Mouse (Mus musculus): Measurements from ENCODE around the gene Ugdh. TPM values are rescaled to one million over a fixed set of nuclear protein-coding genes. Genes with fewer than 3 reads are reported as not detected.
"Not testable (repeated sequence)": the region's sequence is repeated elsewhere in the genome, so short reads cannot be mapped to it uniquely, and the experiment has no call there.

Ugdh gene
- 89.6 TPM for polyA plus RNA-seq (2012; fragmentation: generic; extraction: Trizol)
- long read RNA-seq, experiment 1, transcript Ugdh-201 (12 exons, 2,550 nt) = major isoform, 231 of 289 reads
- long read RNA-seq, experiment 1, partial matches to known transcripts = 30 of 289 reads
- long read RNA-seq, experiment 1, other reads (novel, unspliced or antisense) = 28 of 289 reads
- long read RNA-seq, experiment 2, transcript Ugdh-201 (12 exons, 2,550 nt) = major isoform, 2,676 of 2,877 reads
- long read RNA-seq, experiment 2, partial matches to known transcripts = 33 of 2,877 reads
- long read RNA-seq, experiment 2, other reads (novel, unspliced or antisense) = 168 of 2,877 reads

DNA sequence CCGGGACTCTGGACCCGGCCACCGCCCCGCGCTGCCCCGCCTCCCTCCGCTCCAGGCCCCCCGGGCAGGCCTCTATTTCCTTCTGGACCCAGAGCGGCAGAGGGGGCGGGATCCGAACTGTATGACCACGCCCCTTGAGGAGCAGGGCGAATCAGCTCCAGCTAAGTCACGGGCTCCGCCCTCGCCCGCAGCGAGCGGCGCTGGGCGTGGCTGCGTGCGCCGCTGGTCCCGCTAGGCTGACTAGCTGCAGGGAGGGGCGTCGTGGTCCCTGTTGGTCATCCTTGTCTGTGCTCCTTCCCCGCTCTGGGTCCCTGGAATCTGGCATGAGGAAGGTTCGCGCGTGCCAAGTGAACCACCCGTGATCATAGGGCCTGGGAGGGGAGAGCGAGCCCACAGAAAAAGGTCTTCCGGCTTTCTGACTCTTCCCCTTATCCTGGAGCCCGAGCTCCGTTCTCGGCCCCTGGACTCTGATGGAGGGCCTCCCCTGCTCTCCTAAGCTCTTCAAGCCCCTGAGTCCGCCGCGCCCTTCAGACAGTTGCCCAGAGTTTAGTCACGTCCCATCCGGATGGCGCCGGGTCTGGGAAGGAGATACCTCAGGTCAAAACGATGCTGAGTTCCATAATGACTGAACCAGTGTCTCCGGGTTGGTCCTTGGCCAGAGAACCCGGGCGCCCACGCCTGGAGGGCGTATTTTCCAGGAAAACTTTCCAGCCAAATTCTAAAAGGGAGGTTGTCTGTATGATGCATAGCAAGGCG, at the start of gene Ugdh:
TSS of gene Ugdh (minus strand) at position 144 of the 756 bp plus-strand sequence.
- Histone ChIP-seq H3K27me3 (ENCODE audit: control insufficient read depth, insufficient read depth, insufficient read length) (no peaks in the 10 kb centered on the region), H3K36me3 (ENCODE audit: control insufficient read depth, insufficient read depth) (peaks cover 18% of the 10 kb centered on the region), H3K79me3 (ENCODE audit: low read depth) (peaks cover 38% of the 10 kb centered on the region), H3K79me2 (ENCODE audit: control insufficient read depth, insufficient read depth) (peaks cover 46% of the 10 kb centered on the region), H3K4me3 (ENCODE audit: insufficient read depth, poor library complexity, severe bottlenecking) (peak within 1 kb of the TSS; percentile 68), H3ac (ENCODE audit: control insufficient read depth, insufficient read length, low read depth) (peak within 1 kb of the TSS; percentile 79)
- TF ChIP-seq MAX (IDR thresholded peaks at IDR 0.05) (peak; percentile 17), MYOD1 (IDR thresholded peaks at IDR 0.05; ENCODE audit: control insufficient read depth, insufficient read length, low read depth) (no peak), USF1 (IDR thresholded peaks at IDR 0.05; ENCODE audit: low read depth) (no peak), FOSL1 (IDR thresholded peaks at IDR 0.05; ENCODE audit: insufficient read depth, low read length, poor library complexity, severe bottlenecking) (no peak), MYOG (IDR thresholded peaks at IDR 0.05; ENCODE audit: control insufficient read depth, extremely low read depth, insufficient read length) (no peak), CTCF (IDR thresholded peaks at IDR 0.05; ENCODE audit: control insufficient read depth, insufficient read depth, insufficient read length) (no peak)

DNA sequence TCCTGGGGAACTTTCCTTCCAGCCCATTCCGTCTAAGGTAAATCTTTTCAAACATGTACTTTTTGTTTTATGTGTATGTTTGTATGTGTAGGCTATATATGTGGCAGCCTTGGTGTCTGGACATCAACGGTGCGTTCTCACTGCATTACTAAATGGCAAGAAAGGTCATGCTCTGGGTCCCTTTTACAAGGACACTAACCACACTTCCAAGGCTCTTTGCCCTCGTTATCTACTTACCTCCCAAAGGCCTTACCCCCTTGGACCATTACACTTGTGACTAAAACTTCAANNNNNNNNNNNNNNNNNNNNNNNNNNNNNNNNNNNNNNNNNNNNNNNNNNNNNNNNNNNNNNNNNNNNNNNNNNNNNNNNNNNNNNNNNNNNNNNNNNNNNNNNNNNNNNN, 47.2 kb upstream of the Ugdh start:
- H3K79me2 ChIP-seq (ENCODE audit: control insufficient read depth, insufficient read depth) = peaks cover 33% of the 10 kb centered on the region
- TF ChIP-seq MYOD1 (IDR thresholded peaks at IDR 0.05; ENCODE audit: control insufficient read depth, insufficient read length, low read depth) (no peak), CEBPB (IDR thresholded peaks at IDR 0.05; ENCODE audit: low read depth) (no peak), FOSL1 (IDR thresholded peaks at IDR 0.05; ENCODE audit: insufficient read depth, low read length, poor library complexity, severe bottlenecking) (no peak), USF1 (IDR thresholded peaks at IDR 0.05; ENCODE audit: low read depth) (no peak), MAX (IDR thresholded peaks at IDR 0.05) (no peak), CTCF (IDR thresholded peaks at IDR 0.05; ENCODE audit: control insufficient read depth, insufficient read depth, insufficient read length) (no peak), MYOG (IDR thresholded peaks at IDR 0.05; ENCODE audit: control insufficient read depth, extremely low read depth, insufficient read length) (no peak)

DNA sequence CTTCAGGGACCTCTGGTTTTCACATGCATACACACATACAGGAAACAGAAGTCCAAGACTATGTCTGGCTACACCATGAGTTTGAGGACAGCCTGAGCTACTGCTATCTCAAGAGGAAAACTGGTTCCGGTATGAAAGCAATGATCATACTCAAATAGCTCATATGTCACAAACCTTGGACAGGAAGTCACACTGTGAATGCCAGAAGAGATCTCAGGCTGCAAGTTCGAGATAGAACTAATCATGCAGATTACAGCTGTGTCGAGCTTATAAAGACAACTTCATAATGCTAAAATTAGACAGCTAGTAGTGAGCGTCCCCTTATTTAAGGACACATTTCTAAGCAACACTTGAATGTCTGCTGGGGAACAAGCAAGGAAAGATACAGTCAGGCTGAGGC, 44.8 kb upstream of the Ugdh start:
- Histone ChIP-seq H3K4me3 (ENCODE audit: insufficient read depth, poor library complexity, severe bottlenecking) (no peak overlapping the region), H3K27me3 (ENCODE audit: control insufficient read depth, insufficient read depth, insufficient read length) (no peaks in the 10 kb centered on the region), H3ac (ENCODE audit: control insufficient read depth, insufficient read length, low read depth) (no peak overlapping the region), H3K36me3 (ENCODE audit: control insufficient read depth, insufficient read depth) (no peaks in the 10 kb centered on the region), H3K79me2 (ENCODE audit: control insufficient read depth, insufficient read depth) (peaks cover 28% of the 10 kb centered on the region), H3K79me3 (ENCODE audit: low read depth) (peaks cover 2% of the 10 kb centered on the region)
- TF ChIP-seq CTCF (IDR thresholded peaks at IDR 0.05; ENCODE audit: control insufficient read depth, insufficient read depth, insufficient read length) = no peak
- no peak for TF ChIP-seq MYOD1 (IDR thresholded peaks at IDR 0.05; ENCODE audit: control insufficient read depth, insufficient read length, low read depth)
- TF ChIP-seq CEBPB (IDR thresholded peaks at IDR 0.05; ENCODE audit: low read depth) = no peak
- TF ChIP-seq MAX (IDR thresholded peaks at IDR 0.05) = no peak
- TF ChIP-seq FOSL1 (IDR thresholded peaks at IDR 0.05; ENCODE audit: insufficient read depth, low read length, poor library complexity, severe bottlenecking) = no peak
- no peak for TF ChIP-seq MYOG (IDR thresholded peaks at IDR 0.05; ENCODE audit: control insufficient read depth, extremely low read depth, insufficient read length)
- no peak for TF ChIP-seq USF1 (IDR thresholded peaks at IDR 0.05; ENCODE audit: low read depth)

More for the DNA sequence above, 47.2 kb upstream of the Ugdh start:
- H3K27me3 ChIP-seq (ENCODE audit: control insufficient read depth, insufficient read depth, insufficient read length) = no peaks in the 10 kb centered on the region
- peaks cover 6% of the 10 kb centered on the region for H3K79me3 ChIP-seq (ENCODE audit: low read depth)
- H3ac ChIP-seq (ENCODE audit: control insufficient read depth, insufficient read length, low read depth) = no peak overlapping the region
- H3K4me3 ChIP-seq (ENCODE audit: insufficient read depth, poor library complexity, severe bottlenecking) = no peak overlapping the region
- H3K36me3 ChIP-seq (ENCODE audit: control insufficient read depth, insufficient read depth) = no peaks in the 10 kb centered on the region

DNA sequence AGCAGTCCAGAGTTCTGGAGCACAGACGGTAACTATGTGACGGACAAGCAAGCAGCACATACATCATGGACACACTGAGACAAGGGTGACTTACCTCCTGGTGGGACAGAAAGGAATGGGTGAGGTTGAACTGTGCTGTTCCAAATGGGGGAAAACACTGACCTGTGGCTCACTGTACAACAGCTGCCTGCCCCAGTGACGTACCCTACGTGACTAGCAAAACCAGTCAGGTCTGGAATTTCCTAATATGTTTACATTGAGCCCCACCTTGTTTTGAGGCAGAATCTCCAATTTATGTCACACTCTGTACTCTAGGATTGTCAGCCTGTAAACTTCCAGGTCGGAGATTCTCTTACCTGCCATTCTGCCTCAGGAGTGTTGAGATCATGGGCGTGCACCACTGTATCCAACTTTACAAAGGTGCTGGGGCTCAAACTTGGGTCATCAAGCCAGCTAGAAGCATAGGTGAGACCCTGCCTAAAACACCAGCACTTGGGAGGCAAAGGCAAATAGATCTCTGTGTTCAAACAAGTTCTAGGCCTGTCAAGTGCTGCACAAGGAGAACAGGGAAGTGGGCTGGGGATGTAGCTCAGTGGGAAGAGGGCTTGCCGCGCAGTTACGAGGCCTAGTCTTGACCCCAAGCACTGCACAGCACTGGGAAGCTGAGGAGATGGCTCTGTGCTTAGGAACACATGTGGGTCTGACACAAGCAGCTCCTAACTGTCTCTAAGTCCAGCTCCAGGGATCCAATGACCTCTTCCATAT, 44.1 kb upstream of the Ugdh start:
- peaks cover 23% of the 10 kb centered on the region for H3K79me2 ChIP-seq (ENCODE audit: control insufficient read depth, insufficient read depth)
- no peaks in the 10 kb centered on the region for H3K27me3 ChIP-seq (ENCODE audit: control insufficient read depth, insufficient read depth, insufficient read length)
- peaks cover 2% of the 10 kb centered on the region for H3K79me3 ChIP-seq (ENCODE audit: low read depth)
- TF ChIP-seq CTCF (IDR thresholded peaks at IDR 0.05; ENCODE audit: control insufficient read depth, insufficient read depth, insufficient read length) (no peak), USF1 (IDR thresholded peaks at IDR 0.05; ENCODE audit: low read depth) (no peak), MYOD1 (IDR thresholded peaks at IDR 0.05; ENCODE audit: control insufficient read depth, insufficient read length, low read depth) (no peak), MAX (IDR thresholded peaks at IDR 0.05) (no peak), FOSL1 (IDR thresholded peaks at IDR 0.05; ENCODE audit: insufficient read depth, low read length, poor library complexity, severe bottlenecking) (no peak), MYOG (IDR thresholded peaks at IDR 0.05; ENCODE audit: control insufficient read depth, extremely low read depth, insufficient read length) (no peak), CEBPB (IDR thresholded peaks at IDR 0.05; ENCODE audit: low read depth) (no peak)
- H3ac ChIP-seq (ENCODE audit: control insufficient read depth, insufficient read length, low read depth) = no peak overlapping the region
- no peaks in the 10 kb centered on the region for H3K36me3 ChIP-seq (ENCODE audit: control insufficient read depth, insufficient read depth)
- no peak overlapping the region for H3K4me3 ChIP-seq (ENCODE audit: insufficient read depth, poor library complexity, severe bottlenecking)

DNA sequence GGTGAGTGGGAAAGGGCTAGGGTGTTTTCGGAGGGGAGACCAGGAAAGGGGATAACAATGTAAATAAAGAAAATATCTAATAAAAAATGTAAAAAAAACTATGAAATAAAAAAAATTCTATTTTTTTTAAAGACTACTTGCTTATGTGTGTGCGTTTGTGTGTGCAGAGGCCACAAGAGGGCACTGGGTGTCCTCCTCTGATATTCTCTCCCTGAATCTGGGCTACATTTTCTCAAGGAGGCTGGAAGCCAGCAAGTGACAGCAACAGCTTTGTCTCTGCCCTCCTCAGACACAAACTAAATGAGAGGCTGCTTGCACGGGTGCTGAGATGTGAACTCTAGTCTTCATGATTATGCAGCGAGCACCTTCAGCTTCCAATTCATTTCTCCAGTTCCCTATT, 42.5 kb upstream of the Ugdh start:
- Histone ChIP-seq H3K79me3 (ENCODE audit: low read depth) (no peaks in the 10 kb centered on the region), H3K36me3 (ENCODE audit: control insufficient read depth, insufficient read depth) (no peaks in the 10 kb centered on the region)

DNA sequence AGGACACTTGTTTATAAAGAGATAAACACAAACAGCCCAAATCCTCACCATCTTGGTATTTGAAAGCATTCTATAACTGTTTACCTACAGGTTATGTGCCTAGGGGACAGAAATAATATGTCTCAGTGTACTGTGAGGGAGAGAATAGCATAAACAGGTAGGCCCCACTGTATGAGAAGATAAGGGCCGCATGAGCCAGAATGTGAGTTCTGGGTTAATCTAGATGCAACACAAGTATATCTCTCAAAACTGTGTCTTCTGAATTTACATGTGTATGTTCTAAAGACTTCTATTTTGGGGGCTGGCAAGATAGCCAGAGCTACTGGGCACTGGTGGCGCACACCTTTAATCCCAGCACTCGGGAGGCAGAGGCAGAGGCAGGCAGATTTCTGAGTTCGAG, 41.0 kb upstream of the Ugdh start:
- H3K27me3 ChIP-seq (ENCODE audit: control insufficient read depth, insufficient read depth, insufficient read length); H3K4me3 ChIP-seq (ENCODE audit: insufficient read depth, poor library complexity, severe bottlenecking); H3ac ChIP-seq (ENCODE audit: control insufficient read depth, insufficient read length, low read depth); H3K79me2 ChIP-seq (ENCODE audit: control insufficient read depth, insufficient read depth); H3K36me3 ChIP-seq (ENCODE audit: control insufficient read depth, insufficient read depth); H3K79me3 ChIP-seq (ENCODE audit: low read depth): not testable (repeated sequence)

More for the DNA sequence above, 42.5 kb upstream of the Ugdh start:
- Histone ChIP-seq H3K27me3 (ENCODE audit: control insufficient read depth, insufficient read depth, insufficient read length) (no peaks in the 10 kb centered on the region), H3ac (ENCODE audit: control insufficient read depth, insufficient read length, low read depth) (no peak overlapping the region), H3K4me3 (ENCODE audit: insufficient read depth, poor library complexity, severe bottlenecking) (no peak overlapping the region), H3K79me2 (ENCODE audit: control insufficient read depth, insufficient read depth) (peaks cover 17% of the 10 kb centered on the region)
- TF ChIP-seq USF1 (IDR thresholded peaks at IDR 0.05; ENCODE audit: low read depth) = no peak
- TF ChIP-seq CTCF (IDR thresholded peaks at IDR 0.05; ENCODE audit: control insufficient read depth, insufficient read depth, insufficient read length) = no peak
